Mouse (Mus musculus) forebrain, embryonic 11.5 days (tissue): ENCODE data around the gene Mgmt. TPM values are rescaled to one million over a fixed set of nuclear protein-coding genes. Genes with fewer than 3 reads are reported as not detected.

ENCODE experiments used
- ATAC-seq: fragments of 200-750 bp; cut with Nextera tagmentation; replicated peaks from 2 replicates; pipeline ENCODE4 v1.8.0; 2017; ENCODE audit warnings: moderate TSS enrichment; ENCODE audit not compliant: low FRiP score
- DNase-seq: peaks from one replicate; pipeline ENCODE4 v3.0.0-alpha.2; 2017; ENCODE audit warnings: low spot score
- H3K27ac ChIP-seq: fragments of 300-500 bp; sonication (generic); 2 replicates; pipeline ENCODE4 v1.5.1; 2014; ENCODE audit warnings: low read depth, low read length
- H3K27me3 ChIP-seq: fragments of 300-500 bp; sonication (generic); 2 replicates; pipeline ENCODE4 v1.6.1; 2014; ENCODE audit warnings: mild to moderate bottlenecking, low read length, mixed read lengths; ENCODE audit not compliant: control insufficient read depth, insufficient read depth
- H3K36me3 ChIP-seq: fragments of 300-500 bp; sonication (generic); 2 replicates; pipeline ENCODE4 v1.6.1; 2014; ENCODE audit warnings: mild to moderate bottlenecking, low read length, moderate library complexity, mixed read lengths; ENCODE audit not compliant: control insufficient read depth, insufficient read depth
- H3K4me1 ChIP-seq: fragments of 300-500 bp; sonication (generic); replicated peaks from 2 replicates; pipeline ENCODE4 v1.6.1; 2014; ENCODE audit warnings: low read length, mixed read lengths; ENCODE audit not compliant: control insufficient read depth, insufficient read depth
- H3K4me2 ChIP-seq: fragments of 300-500 bp; sonication (generic); 2 replicates; pipeline ENCODE4 v1.6.1; 2014; ENCODE audit warnings: low read depth, mild to moderate bottlenecking, low read length, moderate library complexity, mixed read lengths; ENCODE audit not compliant: severe bottlenecking
- H3K4me3 ChIP-seq: fragments of 300-500 bp; sonication (generic); 2 replicates; pipeline ENCODE4 v1.5.1; 2014; ENCODE audit warnings: low read depth, low read length
- H3K9ac ChIP-seq: fragments of 300-500 bp; sonication (generic); 2 replicates; pipeline ENCODE4 v1.6.1; 2014; ENCODE audit warnings: low read length
- H3K9me3 ChIP-seq: fragments of 300-500 bp; sonication (generic); 2 replicates; pipeline ENCODE4 v1.6.1; 2016; ENCODE audit warnings: low read length, mixed read lengths; ENCODE audit not compliant: control insufficient read depth
- WGBS: fragments of 180-500 bp; shearing (Covaris S2); extraction: QIAGEN DNeasy Blood & Tissue Kit; methylation state at CpG from one replicate; pipeline ENCODE4 v1.1.7; 2014; 5-methylcytosine and 5-hydroxymethylcytosine counted together
- polyA plus RNA-seq: library from polyadenylated mRNA; unstranded; fragments of >200 nt; fragmentation: Nextera tagmentation; extraction: Ambion mirVana; gene quantifications from 2 replicates; pipeline ENCODE4 v1.2.1, GENCODE M21; 2014

The Mgmt gene
- polyA plus RNA-seq, 1 experiment from 2014 or later: 3.4 TPM

DNA sequence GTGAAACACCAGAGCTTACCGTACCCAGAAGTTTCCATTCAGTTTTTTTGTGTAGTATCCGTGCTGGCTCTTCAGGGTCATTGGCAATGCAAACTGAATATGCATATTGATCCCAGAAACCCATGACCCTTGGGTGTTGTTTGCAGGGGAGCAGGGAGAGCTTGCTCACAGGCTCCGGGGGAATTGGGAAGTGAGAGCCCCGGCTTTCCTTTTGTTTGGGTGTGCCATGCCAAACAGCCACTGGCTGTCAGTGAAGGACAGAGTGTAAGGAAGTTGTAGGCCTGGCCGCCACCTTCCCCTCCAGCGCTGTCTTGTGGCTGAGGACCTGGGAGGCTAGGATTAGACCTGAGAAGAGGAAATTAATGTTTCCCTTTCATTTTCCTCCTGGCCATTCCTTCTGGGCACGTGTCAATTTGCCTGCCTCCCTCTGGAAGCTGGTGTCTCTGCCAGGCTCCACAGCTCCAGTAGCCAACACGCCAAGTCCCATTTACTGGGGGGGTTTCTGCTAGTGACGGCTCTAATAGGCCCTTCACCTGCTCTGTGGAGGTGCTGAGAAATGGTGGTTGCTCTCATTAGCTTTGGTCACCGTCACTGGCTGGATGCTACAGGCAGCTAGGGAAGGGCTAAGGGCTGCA, 144.0 kb downstream of the Mgmt start:
- Histone ChIP-seq H3K4me3 (no peak overlapping the region), H3K9me3 (no peaks in the 10 kb centered on the region; the same call in 1 of the 2 replicates), H3K4me1 (peaks cover 3% of the 10 kb centered on the region; the same call in 1 of the 2 replicates), H3K9ac (no peak overlapping the region), H3K27me3 (no peaks in the 10 kb centered on the region), H3K36me3 (no peaks in the 10 kb centered on the region), H3K27ac (no peak overlapping the region), H3K4me2 (no peak overlapping the region)
- ATAC-seq (no peak), DNase-seq (no peak)
- 73% methylated on average over 10 of the region's 10 CpGs for WGBS

DNA sequence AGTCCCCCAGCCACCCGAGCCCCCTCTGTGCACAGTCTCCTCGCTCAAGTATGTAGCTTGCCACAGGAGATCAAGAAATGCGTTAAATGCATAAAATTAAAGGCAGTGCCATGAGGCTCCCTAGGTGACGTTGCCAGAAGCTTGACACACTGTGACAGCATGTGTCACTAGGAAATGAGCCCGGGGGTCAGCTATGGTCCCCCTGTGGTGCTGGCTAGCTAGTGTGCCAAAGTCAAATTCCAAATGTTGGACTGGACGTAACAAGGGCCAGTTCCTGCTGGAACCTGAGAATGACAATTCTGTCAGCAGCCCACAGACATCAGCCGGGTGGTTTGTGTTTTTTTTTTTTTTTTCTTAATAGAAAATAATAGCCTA, 144.5 kb downstream of the Mgmt start:
- ATAC-seq: no peak
- H3K4me1 ChIP-seq: peaks cover 3% of the 10 kb centered on the region; the same call in 1 of the 2 replicates
- no peaks in the 10 kb centered on the region for H3K27me3 ChIP-seq
- WGBS: 68% methylated on average over 7 of the region's 7 CpGs
- no peak overlapping the region for H3K4me2 ChIP-seq
- H3K4me3 ChIP-seq: no peak overlapping the region
- H3K9me3 ChIP-seq: no peaks in the 10 kb centered on the region; the same call in 1 of the 2 replicates
- no peaks in the 10 kb centered on the region for H3K36me3 ChIP-seq
- no peak overlapping the region for H3K9ac ChIP-seq
- DNase-seq: no peak
- no peak overlapping the region for H3K27ac ChIP-seq

- no peak for DNase-seq
- Histone ChIP-seq H3K4me1 (peaks cover 3% of the 10 kb centered on the region; the same call in 1 of the 2 replicates), H3K4me2 (no peak overlapping the region), H3K9me3 (no peaks in the 10 kb centered on the region), H3K36me3 (no peaks in the 10 kb centered on the region), H3K27me3 (no peaks in the 10 kb centered on the region), H3K4me3 (no peak overlapping the region), H3K9ac (no peak overlapping the region), H3K27ac (no peak overlapping the region)
- whole genome bisulfite sequencing: 37% methylated on average over 8 of the region's 8 CpGs
- no peak for ATAC-seq
These were observed 146.2 kb downstream of the Mgmt start for GRCm38 (mm10) chr7:137040646-137041045.

DNA sequence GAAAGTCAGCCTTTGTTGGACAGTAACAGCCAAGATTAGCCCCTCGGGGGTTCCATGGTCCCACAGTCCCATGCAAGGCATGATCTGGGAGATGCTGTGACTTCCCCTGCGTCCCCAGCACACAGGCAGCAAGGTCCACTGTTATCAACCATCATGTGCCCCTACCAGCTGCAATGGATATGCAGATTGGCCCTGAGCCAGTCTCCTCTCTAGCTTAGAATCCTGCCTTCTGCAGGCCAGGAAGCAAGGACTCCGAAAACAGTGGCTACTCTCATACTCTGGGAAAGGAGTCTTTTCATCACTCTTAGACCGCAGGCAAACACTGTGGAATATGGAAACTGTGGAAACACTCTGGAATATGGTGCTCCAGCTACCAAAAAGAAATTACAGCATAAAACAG, 152.5 kb downstream of the Mgmt start:
- no peaks in the 10 kb centered on the region for H3K27me3 ChIP-seq
- H3K27ac ChIP-seq: no peak overlapping the region
- DNase-seq: no peak
- WGBS: 90% methylated on average over 4 of the region's 4 CpGs
- H3K4me2 ChIP-seq: no peak overlapping the region
- H3K9me3 ChIP-seq: no peaks in the 10 kb centered on the region
- no peak overlapping the region for H3K9ac ChIP-seq
- no peaks in the 10 kb centered on the region for H3K36me3 ChIP-seq
- H3K4me3 ChIP-seq: no peak overlapping the region
- ATAC-seq: no peak
- H3K4me1 ChIP-seq: no peaks in the 10 kb centered on the region; the same call in 1 of the 2 replicates

GRCm38 (mm10) chr7:137048086-137048922, 153.9 kb downstream of the Mgmt start:
- no peak overlapping the region for H3K4me3 ChIP-seq
- no peak for ATAC-seq
- H3K27me3 ChIP-seq: no peaks in the 10 kb centered on the region
- H3K27ac ChIP-seq: no peak overlapping the region
- H3K4me1 ChIP-seq: no peaks in the 10 kb centered on the region; the same call in 1 of the 2 replicates
- H3K4me2 ChIP-seq: no peak overlapping the region
- H3K9me3 ChIP-seq: no peaks in the 10 kb centered on the region
- no peak overlapping the region for H3K9ac ChIP-seq
- 55% methylated on average over 8 of the region's 8 CpGs for WGBS
- no peak for DNase-seq
- no peaks in the 10 kb centered on the region for H3K36me3 ChIP-seq

GRCm38 (mm10) chr7:137054343-137054742, 159.9 kb downstream of the Mgmt start:
- Histone ChIP-seq H3K9me3 (no peaks in the 10 kb centered on the region), H3K27me3 (no peaks in the 10 kb centered on the region), H3K4me3 (no peak overlapping the region), H3K4me2 (no peak overlapping the region), H3K4me1 (no peaks in the 10 kb centered on the region), H3K36me3 (no peaks in the 10 kb centered on the region), H3K9ac (no peak overlapping the region), H3K27ac (no peak overlapping the region)
- ATAC-seq (no peak), DNase-seq (no peak)
- WGBS: 70% methylated on average over 5 of the region's 5 CpGs

- H3K27me3 ChIP-seq: no peaks in the 10 kb centered on the region
- H3K36me3 ChIP-seq: no peaks in the 10 kb centered on the region
- no peak overlapping the region for H3K4me3 ChIP-seq
- H3K9me3 ChIP-seq: no peaks in the 10 kb centered on the region
- H3K27ac ChIP-seq: no peak overlapping the region
- H3K4me1 ChIP-seq: no peaks in the 10 kb centered on the region
- ATAC-seq: no peak
- no peak for DNase-seq
- 75% methylated on average over 5 of the region's 5 CpGs for WGBS
- H3K4me2 ChIP-seq: no peak overlapping the region
- H3K9ac ChIP-seq: no peak overlapping the region
These were observed 161.7 kb downstream of the Mgmt start for GRCm38 (mm10) chr7:137056126-137056525.

GRCm38 (mm10) chr7:137060488-137060887, 166.1 kb downstream of the Mgmt start:
- no peak overlapping the region for H3K4me2 ChIP-seq
- H3K4me1 ChIP-seq: no peaks in the 10 kb centered on the region
- H3K27ac ChIP-seq: no peak overlapping the region
- 50% methylated on average over 3 of the region's 3 CpGs for WGBS
- DNase-seq (no peak), ATAC-seq (no peak)
- H3K36me3 ChIP-seq: no peaks in the 10 kb centered on the region
- no peaks in the 10 kb centered on the region for H3K9me3 ChIP-seq
- no peak overlapping the region for H3K9ac ChIP-seq
- no peak overlapping the region for H3K4me3 ChIP-seq
- H3K27me3 ChIP-seq: no peaks in the 10 kb centered on the region
